Mouse (Mus musculus) CH12.LX (cell line): ENCODE results near the gene Mmp14. TPM values are rescaled to one million over a fixed set of nuclear protein-coding genes. Genes with fewer than 3 reads are reported as not detected.
A peak's percentile ranks its signal among the peaks of the same experiment; 100 is the strongest.

Experiments used
- DNase-seq: peaks from one replicate; pipeline ENCODE4 v3.0.0-alpha.2; 2013; ENCODE audit errors: extremely low read depth
- H3K27ac ChIP-seq: 2 replicates; pipeline ENCODE4 v1.5.1; 2012; ENCODE audit warnings: low read depth, mild to moderate bottlenecking, control low read depth, moderate library complexity; ENCODE audit not compliant: insufficient read depth
- H3K27me3 ChIP-seq: replicated peaks from 2 replicates; pipeline ENCODE3; 2012; ENCODE audit warnings: inconsistent platforms
- H3K36me3 ChIP-seq, 2 experiments: replicated peaks in 1 of 2; 2 replicates each; pipeline versions ENCODE3 to v1.6.1; 2012; ENCODE audit warnings: inconsistent platforms in 1 of 2, low read length in 1 of 2, mild to moderate bottlenecking in 1 of 2, mixed read lengths in 1 of 2, moderate library complexity in 1 of 2; ENCODE audit not compliant: control insufficient read depth in 1 of 2, insufficient read depth in 1 of 2
- H3K4me1 ChIP-seq, 2 experiments: 2 replicates each; pipeline ENCODE4 v1.6.1; 2012; ENCODE audit warnings: inconsistent platforms in 1 of 2, moderate library complexity in 1 of 2; ENCODE audit not compliant: insufficient read depth in 2 of 2, control insufficient read depth in 1 of 2
- H3K4me2 ChIP-seq: 2 replicates; pipeline ENCODE4 v1.6.1; 2012; ENCODE audit warnings: low read depth, mild to moderate bottlenecking, control low read depth; ENCODE audit not compliant: poor library complexity, insufficient read depth, severe bottlenecking
- H3K4me3 ChIP-seq, 3 experiments: fragments of 150-350 bp in 1 of 3; sonication (generic) in 1 of 3; replicated peaks in 1 of 3; 2 replicates each; pipeline versions ENCODE3 to v1.5.1; 2011 to 2012; ENCODE audit warnings: low read depth in 2 of 3, low read length in 2 of 3, mild to moderate bottlenecking in 2 of 3, moderate library complexity in 2 of 3, control low read depth in 1 of 3, improper control_type of control experiment in 1 of 3, inconsistent platforms in 1 of 3, mixed read lengths in 1 of 3; ENCODE audit not compliant: poor library complexity in 1 of 3
- H3K79me2 ChIP-seq: replicated peaks from 2 replicates; pipeline ENCODE4 v1.6.1; 2012; ENCODE audit warnings: mild to moderate bottlenecking, moderate library complexity; ENCODE audit not compliant: control insufficient read depth, poor library complexity, insufficient read depth, severe bottlenecking; ENCODE audit errors: extremely low read depth
- H3K9ac ChIP-seq: 2 replicates; pipeline ENCODE4 v1.6.1; 2012; ENCODE audit warnings: low read depth, mild to moderate bottlenecking, control low read depth, moderate library complexity; ENCODE audit not compliant: insufficient read depth
- H3K9me3 ChIP-seq: replicated peaks from 2 replicates; pipeline ENCODE3; 2012; ENCODE audit warnings: low read length, inconsistent platforms, mixed read lengths
- CHD1 ChIP-seq: IDR thresholded peaks from 2 replicates; pipeline ENCODE4 v1.6.1; 2012; ENCODE audit warnings: low read depth, low read length, improper control_type of control experiment, inconsistent platforms
- CTCF ChIP-seq, 2 experiments: IDR thresholded peaks in 1 of 2; conservative IDR thresholded peaks in 1 of 2; 2 replicates each; pipeline ENCODE4 v1.5.1; 2011 to 2012; ENCODE audit warnings: low read depth in 2 of 2, low read length in 2 of 2, improper control_type of control experiment in 1 of 2, inconsistent platforms in 1 of 2, mild to moderate bottlenecking in 1 of 2, moderate library complexity in 1 of 2
- EP300 ChIP-seq: IDR thresholded peaks from 2 replicates; pipeline ENCODE4 v1.6.1; 2011; ENCODE audit warnings: low read length, improper control_type of control experiment
- HCFC1 ChIP-seq: IDR thresholded peaks from 2 replicates; pipeline ENCODE4 v1.6.1; 2012; ENCODE audit warnings: low read depth, mild to moderate bottlenecking, inconsistent platforms, low read length, improper control_type of control experiment
- IRF4 ChIP-seq: IDR thresholded peaks from 2 replicates; pipeline ENCODE4 v1.6.1; 2014; ENCODE audit warnings: low read depth, mild to moderate bottlenecking, inconsistent platforms, low read length, improper control_type of control experiment
- MAFK ChIP-seq: IDR thresholded peaks from 2 replicates; pipeline ENCODE4 v1.6.1; 2011; ENCODE audit warnings: low read length, improper control_type of control experiment; ENCODE audit not compliant: insufficient replicate concordance
- MAX ChIP-seq: IDR thresholded peaks from 2 replicates; pipeline ENCODE4 v1.6.1; 2011; ENCODE audit warnings: low read length, improper control_type of control experiment
- MAZ ChIP-seq: IDR thresholded peaks from 2 replicates; pipeline ENCODE4 v1.6.1; 2012; ENCODE audit warnings: low read depth, mild to moderate bottlenecking, inconsistent platforms, low read length, improper control_type of control experiment, moderate library complexity
- POLR2AphosphoS2 ChIP-seq: IDR thresholded peaks from 2 replicates; pipeline ENCODE4 v1.6.1; 2011; ENCODE audit warnings: low read depth, low read length, improper control_type of control experiment
- RAD21 ChIP-seq: IDR thresholded peaks from 2 replicates; pipeline ENCODE4 v1.6.1; 2011; ENCODE audit warnings: low read depth, mild to moderate bottlenecking, low read length, improper control_type of control experiment, moderate library complexity
- RCOR1 ChIP-seq: conservative IDR thresholded peaks from 2 replicates; pipeline ENCODE4 v1.6.1; 2012; ENCODE audit warnings: low read depth, mild to moderate bottlenecking, inconsistent platforms, low read length, improper control_type of control experiment
- SMC3 ChIP-seq: IDR thresholded peaks from 2 replicates; pipeline ENCODE4 v1.6.1; 2011; ENCODE audit warnings: low read depth, low read length, improper control_type of control experiment
- UBTF ChIP-seq: IDR thresholded peaks from 2 replicates; pipeline ENCODE4 v1.6.1; 2012; ENCODE audit warnings: low read depth, mild to moderate bottlenecking, inconsistent platforms, low read length, improper control_type of control experiment, moderate library complexity
- ZMIZ1 ChIP-seq: IDR thresholded peaks from 2 replicates; pipeline ENCODE4 v1.6.1; 2012; ENCODE audit warnings: low read depth, mild to moderate bottlenecking, inconsistent platforms, low read length, improper control_type of control experiment
- ZNF384 ChIP-seq: IDR thresholded peaks from 2 replicates; pipeline ENCODE4 v1.6.1; 2012; ENCODE audit warnings: low read depth, low read length, improper control_type of control experiment, inconsistent platforms
- dilution Hi-C: fragments of 300-500 bp; cut with MboI; formaldehyde crosslinking; loops from 2 replicates; pipeline ENCODE4 v1.14.3; 2020; ENCODE audit warnings: low sequenced_read_pairs; ENCODE audit not compliant: extremely low pct_unique_long_range_greater_than_20kb, extremely low pct_ligation_motif_present
- in situ Hi-C: fragments of 300-500 bp; cut with MboI; formaldehyde crosslinking; loops from 3 replicates; pipeline ENCODE4 v1.14.3; 2019; ENCODE audit warnings: low sequenced_read_pairs, low pct_ligation_motif_present, low pct_unique_long_range_greater_than_20kb, mixed read lengths
- polyA plus RNA-seq: library from polyadenylated mRNA; unstranded; fragments of >175 nt; gene quantifications from 2 replicates; pipeline ENCODE4 v1.2.1, GENCODE M21; 2012; ENCODE audit warnings: low read depth; ENCODE audit not compliant: insufficient read length
- total RNA-seq, 2 experiments: library from RNA; depleted of rRNA; stranded (reverse); fragments of 300-350 nt in 1 of 2; fragments of >200 nt in 1 of 2; gene quantifications; 2 replicates each; pipeline ENCODE4 v1.2.3; 2012 to 2014

Gene Mmp14
- total and polyA plus RNA-seq, 3 experiments, result 0.08 TPM; not detected in 1

DNA sequence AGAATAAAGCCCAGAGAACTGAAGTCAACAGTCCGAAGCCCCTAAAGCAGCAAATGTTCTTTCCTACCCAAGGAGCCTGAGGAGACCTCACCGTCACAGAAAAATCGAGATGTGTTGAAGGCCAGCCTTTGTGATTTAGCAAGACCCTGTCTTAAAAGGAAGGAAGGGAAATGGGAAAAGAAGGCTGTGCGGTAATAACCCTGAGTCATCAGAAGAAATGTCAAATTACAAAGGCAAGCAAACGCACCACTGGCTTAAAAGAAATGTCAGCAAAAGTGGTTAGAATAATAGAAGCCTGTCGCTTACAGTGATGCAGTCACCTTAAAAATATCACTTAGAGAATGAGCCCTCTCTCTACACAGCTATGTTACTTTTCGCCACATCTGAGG lies 32.9 kb upstream of the Mmp14 start:
- H3K36me3 ChIP-seq, result peaks cover 30 to 49% of the 10 kb centered on the region in 2 experiments
- no peaks in the 10 kb centered on the region for H3K27me3 ChIP-seq
- in situ Hi-C loops, result no loop called here
- H3K9me3 ChIP-seq, result peaks cover 9% of the 10 kb centered on the region
- no peak overlapping the region for H3K4me3 ChIP-seq
- H3K4me2 ChIP-seq, result peak overlapping the region; percentile 89; the same call in 1 of the 2 replicates
- H3K9ac ChIP-seq, result peak overlapping the region; percentile 27
- no peak for DNase-seq
- dilution Hi-C loops, result no loop called here
- H3K27ac ChIP-seq, result peak overlapping the region; percentile 89
- TF ChIP-seq MAFK (peak; percentile 66; the same call in 1 of the 2 replicates), MAZ (no peak)
- TF ChIP-seq, all 38 proteins: peak for 1
- Histone ChIP-seq H3K4me1 (peaks cover 13 to 69% of the 10 kb centered on the region in 2 experiments), H3K79me2 (peaks cover 58% of the 10 kb centered on the region)

DNA sequence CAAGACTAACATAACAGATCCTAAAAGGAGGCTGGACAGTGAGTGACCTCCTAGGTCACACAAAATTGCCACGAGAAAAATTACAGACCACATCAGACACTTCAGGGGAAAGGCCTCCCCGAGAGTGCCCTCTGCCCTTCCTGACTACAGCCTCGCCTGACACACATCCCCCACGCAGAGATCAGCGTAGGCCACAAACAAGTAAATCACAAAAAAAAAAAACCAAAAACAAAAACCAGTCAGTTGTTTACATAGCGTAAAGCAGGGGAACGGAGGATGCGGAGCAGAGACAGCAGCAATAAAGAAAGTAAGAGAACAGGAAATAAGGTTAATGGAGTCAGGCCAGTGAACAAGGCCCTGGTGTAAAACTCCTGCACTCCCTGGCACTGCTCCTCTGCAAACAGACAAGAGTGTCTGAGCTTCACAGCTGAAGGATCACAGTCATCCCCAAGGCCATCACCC lies 32.5 kb upstream of the Mmp14 start:
- dilution Hi-C loops, result no loop called here

DNA sequence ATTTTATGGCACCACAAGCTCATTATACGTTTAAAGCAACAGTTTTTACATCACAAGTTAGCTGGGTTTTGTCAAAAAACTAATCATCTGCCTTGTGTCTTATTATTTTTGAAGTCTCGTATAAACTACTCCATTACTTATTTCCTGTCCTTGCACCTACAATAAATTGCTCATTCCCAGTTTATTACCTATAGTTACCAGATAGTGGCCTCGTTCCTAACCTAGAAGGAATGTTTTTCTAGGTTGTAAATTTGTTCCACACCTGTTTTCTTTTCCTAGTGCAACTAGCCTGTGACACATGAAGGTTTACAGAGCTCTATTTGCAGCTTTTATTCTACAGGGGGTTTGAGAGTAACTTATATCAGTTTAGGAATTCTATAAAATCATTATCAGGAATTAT lies 29.7 kb upstream of the Mmp14 start:
- no peak for DNase-seq
- peaks cover 60% of the 10 kb centered on the region for H3K79me2 ChIP-seq
- H3K27ac ChIP-seq, result no peak overlapping the region
- no peak for TF ChIP-seq ZMIZ1
- no peak for TF ChIP-seq MAFK
- TF ChIP-seq UBTF, result no peak
- no peak for TF ChIP-seq CHD1
- TF ChIP-seq HCFC1, result no peak
- no peak for TF ChIP-seq EP300
- no peak for TF ChIP-seq CTCF (conservative IDR thresholded peaks at IDR 0.05 in 1 of 2, IDR thresholded peaks at IDR 0.05 in 1 of 2; ENCODE audit: low read depth in 2 of 2, low read length in 2 of 2)
- TF ChIP-seq RAD21, result no peak
- TF ChIP-seq RCOR1, result no peak
- no peak for TF ChIP-seq IRF4
- TF ChIP-seq SMC3, result no peak
- TF ChIP-seq POLR2AphosphoS2, result no peak
- H3K4me1 ChIP-seq, result peaks cover 21 to 66% of the 10 kb centered on the region in 2 experiments
- H3K36me3 ChIP-seq, result peaks cover 26 to 53% of the 10 kb centered on the region in 2 experiments
- H3K4me3 ChIP-seq, result no peak overlapping the region
- dilution Hi-C loops (no loop called here), in situ Hi-C loops (loop anchor here (5.0 to 25.0 kb wide), 2 partner anchors 34 to 339 kb away; no protein-coding TSS in a partner anchor)
- H3K4me2 ChIP-seq, result no peak overlapping the region
- no peak overlapping the region for H3K9ac ChIP-seq
- no peaks in the 10 kb centered on the region for H3K27me3 ChIP-seq
- H3K9me3 ChIP-seq, result peaks cover 3% of the 10 kb centered on the region

More for the DNA sequence above, 32.5 kb upstream of the Mmp14 start:
- peaks cover 13 to 66% of the 10 kb centered on the region in 2 experiments for H3K4me1 ChIP-seq
- H3K36me3 ChIP-seq, result peaks cover 30 to 53% of the 10 kb centered on the region in 2 experiments
- peaks cover 9% of the 10 kb centered on the region for H3K9me3 ChIP-seq
- H3K9ac ChIP-seq, result peak overlapping the region; percentile 33
- in situ Hi-C loops, result no loop called here
- H3K27me3 ChIP-seq, result no peaks in the 10 kb centered on the region
- peak overlapping the region; percentile 89 for H3K4me2 ChIP-seq
- H3K79me2 ChIP-seq, result peaks cover 55% of the 10 kb centered on the region
- no peak for DNase-seq
- no peak for TF ChIP-seq MAX
- 0 out of 2 replicates have a peak, but pooled peaks have one; percentile 10 for TF ChIP-seq ZNF384
- TF ChIP-seq, all 38 proteins: peak for 1
- Histone ChIP-seq H3K4me3 (no peak overlapping the region), H3K27ac (peak overlapping the region; percentile 89)
